Mouse (Mus musculus) heart, postnatal 0 days (tissue): ENCODE results near the gene Tarbp2. TPM values are rescaled to one million over a fixed set of nuclear protein-coding genes. Genes with fewer than 3 reads are reported as not detected.

Source experiments
- ATAC-seq: fragments of 200-750 bp; cut with Nextera tagmentation; 2 replicates; pipeline ENCODE4 v1.8.0; 2017; ENCODE audit warnings: low read depth, moderate number of reproducible peaks, moderate library complexity; ENCODE audit not compliant: insufficient read depth
- DNase-seq: peaks from one replicate; pipeline ENCODE4 v3.0.0-alpha.2; 2016; ENCODE audit warnings: low spot score
- H3K27ac ChIP-seq: fragments of 300-500 bp; sonication (generic); 2 replicates; pipeline ENCODE4 v1.5.1; 2014; ENCODE audit warnings: low read depth, mild to moderate bottlenecking
- H3K27me3 ChIP-seq: fragments of 300-500 bp; sonication (generic); 2 replicates; pipeline ENCODE4 v1.6.1; 2014; ENCODE audit warnings: low read length, mixed read lengths; ENCODE audit not compliant: control insufficient read depth, insufficient read depth
- H3K36me3 ChIP-seq: fragments of 300-500 bp; sonication (generic); replicated peaks from 2 replicates; pipeline ENCODE4 v1.6.1; 2014; ENCODE audit warnings: low read length, mixed read lengths; ENCODE audit not compliant: control insufficient read depth, insufficient read depth
- H3K4me1 ChIP-seq: fragments of 300-500 bp; sonication (generic); 2 replicates; pipeline ENCODE4 v1.6.1; 2014; ENCODE audit warnings: antibody characterized with exemption; ENCODE audit not compliant: control insufficient read depth, insufficient read depth
- H3K4me2 ChIP-seq: fragments of 300-500 bp; sonication (generic); 2 replicates; pipeline ENCODE4 v1.6.1; 2014; ENCODE audit warnings: low read depth, mild to moderate bottlenecking, low read length, moderate library complexity
- H3K4me3 ChIP-seq: fragments of 300-500 bp; sonication (generic); 2 replicates; pipeline ENCODE4 v1.5.1; 2014; ENCODE audit warnings: low read depth, low read length
- H3K9ac ChIP-seq: fragments of 300-500 bp; sonication (generic); replicated peaks from 2 replicates; pipeline ENCODE4 v1.6.1; 2014; ENCODE audit warnings: low read depth, low read length, mixed read lengths
- H3K9me3 ChIP-seq: fragments of 300-500 bp; sonication (generic); replicated peaks from 2 replicates; pipeline ENCODE4 v1.6.1; 2016; ENCODE audit warnings: low read length; ENCODE audit not compliant: control insufficient read depth
- CTCF ChIP-seq: IDR thresholded peaks from 2 replicates; pipeline ENCODE4 v1.5.1; 2016; ENCODE audit warnings: antibody characterized with exemption, control low read depth, low read depth
- EP300 ChIP-seq: IDR thresholded peaks from 2 replicates; pipeline ENCODE4 v1.6.1; 2016; ENCODE audit warnings: antibody characterized with exemption, low read depth
- WGBS: fragments of 180-500 bp; shearing (Covaris S2); extraction: QIAGEN DNeasy Blood & Tissue Kit; methylation state at CpG from one replicate; pipeline ENCODE4 v1.1.7; 2014; 5-methylcytosine and 5-hydroxymethylcytosine counted together
- polyA plus RNA-seq: library from polyadenylated mRNA; unstranded; fragments of >200 nt; fragmentation: Nextera tagmentation; extraction: Ambion mirVana; gene quantifications from 2 replicates; pipeline ENCODE4 v1.2.1, GENCODE M21; 2015
- total RNA-seq: library from RNA; depleted of rRNA; stranded (reverse); fragments of >200 nt; gene quantifications from 2 replicates; pipeline ENCODE4 v1.2.3, GENCODE M21; 2014; ENCODE audit warnings: low replicate concordance

The Tarbp2 gene
- total and polyA plus RNA-seq, 2 experiments from 2014 or later = 68.5 to 73.7 TPM

GRCm38 (mm10) chr15:102520416-102520815 lies 2.4 kb downstream of the Tarbp2 start:
- no peak for TF ChIP-seq EP300
- TF ChIP-seq CTCF = no peak
- H3K9ac ChIP-seq = no peak overlapping the region
- 42% methylated on average over 4 of the region's 4 CpGs for WGBS
- no peaks in the 10 kb centered on the region for H3K9me3 ChIP-seq
- H3K27me3 ChIP-seq = no peaks in the 10 kb centered on the region
- peaks cover 29% of the 10 kb centered on the region for H3K36me3 ChIP-seq
- ATAC-seq = no peak
- peaks cover 22% of the 10 kb centered on the region for H3K4me1 ChIP-seq
- H3K27ac ChIP-seq = peak overlapping the region; percentile 99
- H3K4me2 ChIP-seq = no peak overlapping the region
- peak; percentile 47 for DNase-seq
- no peak overlapping the region for H3K4me3 ChIP-seq

- no peak for TF ChIP-seq CTCF
- no peak for TF ChIP-seq EP300
- Histone ChIP-seq H3K4me2 (no peak overlapping the region), H3K36me3 (peaks cover 39% of the 10 kb centered on the region), H3K27me3 (no peaks in the 10 kb centered on the region), H3K9me3 (no peaks in the 10 kb centered on the region), H3K9ac (no peak overlapping the region), H3K4me1 (peaks cover 19% of the 10 kb centered on the region), H3K4me3 (no peak overlapping the region), H3K27ac (no peak overlapping the region)
- no peak for ATAC-seq
- DNase-seq = no peak
- 74% methylated on average over 4 of the region's 4 CpGs for WGBS
These were observed 3.5 kb downstream of the Tarbp2 start for GRCm38 (mm10) chr15:102521480-102521879.

- H3K9ac ChIP-seq = no peak within 1 kb of the TSS
- 7% methylated on average over 3 of the region's 3 CpGs for WGBS
- H3K4me1 ChIP-seq = peaks cover 6% of the 10 kb centered on the region
- no peak within 1 kb of the TSS for H3K4me2 ChIP-seq
- no peak for TF ChIP-seq EP300
- peak; percentile 94 for TF ChIP-seq CTCF
- H3K9me3 ChIP-seq = no peaks in the 10 kb centered on the region
- H3K36me3 ChIP-seq = peaks cover 70% of the 10 kb centered on the region
- H3K27ac ChIP-seq = no peak within 1 kb of the TSS; the same call in 1 of the 2 replicates
- peak; percentile 40; the same call in 1 of the 2 replicates for ATAC-seq
- no peak within 1 kb of the TSS for H3K4me3 ChIP-seq
- peak; percentile 82 for DNase-seq
- no peaks in the 10 kb centered on the region for H3K27me3 ChIP-seq
These were observed 7.0 kb downstream of the Tarbp2 start, which contains the start of gene Npff for GRCm38 (mm10) chr15:102524892-102525485. TSS of gene Npff (minus strand) at chr15:102524942.

- TF ChIP-seq EP300 = no peak
- no peak for TF ChIP-seq CTCF
- H3K4me1 ChIP-seq = no peaks in the 10 kb centered on the region
- H3K9ac ChIP-seq = no peak overlapping the region
- H3K9me3 ChIP-seq = no peaks in the 10 kb centered on the region
- no peak for DNase-seq
- no peak for ATAC-seq
- H3K4me2 ChIP-seq = no peak overlapping the region
- no peaks in the 10 kb centered on the region for H3K27me3 ChIP-seq
- H3K27ac ChIP-seq = no peak overlapping the region; the same call in 1 of the 2 replicates
- no peak overlapping the region for H3K4me3 ChIP-seq
- WGBS = 77% methylated on average over 6 of the region's 6 CpGs
- H3K36me3 ChIP-seq = peaks cover 79% of the 10 kb centered on the region
These were observed 8.4 kb downstream of the Tarbp2 start for GRCm38 (mm10) chr15:102526111-102527002.

DNA sequence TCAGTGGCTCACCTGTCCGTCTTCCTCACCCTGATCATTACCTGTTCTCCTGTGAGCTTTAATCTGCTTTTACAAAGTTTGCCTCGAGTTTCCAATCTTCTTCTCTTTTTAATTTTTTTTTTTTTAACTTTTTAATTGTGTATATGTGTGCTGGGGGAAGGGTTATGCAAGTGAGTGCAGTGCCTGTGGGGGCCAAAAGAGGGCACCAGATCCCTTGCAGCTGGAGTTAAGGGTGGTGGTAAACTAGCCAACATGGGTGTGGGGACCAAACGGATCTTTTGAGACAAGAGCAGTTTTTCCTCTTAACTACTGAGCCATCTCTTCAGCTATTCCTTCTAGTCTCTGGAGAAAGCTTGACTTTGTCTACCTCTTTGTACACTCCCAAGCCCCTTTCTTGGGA lies 9.9 kb downstream of the Tarbp2 start:
- Histone ChIP-seq H3K4me3 (no peak overlapping the region), H3K27ac (no peak overlapping the region), H3K9ac (no peak overlapping the region), H3K9me3 (no peaks in the 10 kb centered on the region), H3K4me1 (no peaks in the 10 kb centered on the region), H3K36me3 (peaks cover 82% of the 10 kb centered on the region), H3K27me3 (no peaks in the 10 kb centered on the region), H3K4me2 (no peak overlapping the region)
- WGBS = 70% methylated on average over 3 of the region's 3 CpGs
- ATAC-seq (no peak), DNase-seq (no peak)
- TF ChIP-seq CTCF (peak; percentile 46), EP300 (no peak)
